Mouse (Mus musculus): ENCODE measurements around the gene Wwox. TPM values are rescaled to one million over a fixed set of nuclear protein-coding genes. Genes with fewer than 3 reads are reported as not detected.

Wwox gene
- polyA plus RNA-seq, 1 experiment from 2014 or later = 3.5 TPM

DNA sequence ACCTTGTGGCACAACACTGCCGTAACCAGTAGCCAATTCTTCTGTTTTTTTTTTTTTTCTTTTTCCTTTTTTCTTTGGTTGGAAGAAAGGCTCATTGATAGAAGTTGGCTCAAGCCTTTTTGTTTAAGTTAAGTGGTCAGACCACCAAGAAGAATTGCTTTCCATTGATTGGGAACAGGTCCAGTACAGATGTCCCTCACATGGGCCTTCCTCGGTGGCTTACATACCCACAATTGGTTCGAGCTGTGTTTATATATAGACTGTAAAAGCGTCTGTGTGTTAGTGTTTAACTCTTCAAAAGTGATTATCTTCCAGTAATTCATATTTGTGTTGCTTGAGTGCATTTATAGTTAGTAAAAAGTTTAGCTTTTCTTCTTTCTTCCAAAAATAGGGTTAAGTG is 176.0 kb downstream of the Wwox start:
- 67% methylated on average over 4 of the region's 4 CpGs for WGBS (ENCODE audit: insufficient replicate concordance)
- Histone ChIP-seq H3K9ac (ENCODE audit: low read depth, low read length) (no peak overlapping the region), H3K9me3 (replicated peaks; ENCODE audit: control insufficient read depth, low read length) (no peaks in the 10 kb centered on the region), H3K27me3 (ENCODE audit: control insufficient read depth, insufficient read depth, low read depth, low read length) (no peaks in the 10 kb centered on the region), H3K4me2 (ENCODE audit: low read depth, low read length) (no peak overlapping the region), H3K4me1 (ENCODE audit: control insufficient read depth, low read depth, low read length) (peaks cover 8% of the 10 kb centered on the region), H3K27ac (ENCODE audit: low read length) (no peak overlapping the region), H3K4me3 (ENCODE audit: low read depth, low read length) (no peak overlapping the region), H3K36me3 (ENCODE audit: control insufficient read depth, insufficient read depth) (no peaks in the 10 kb centered on the region)
- ATAC-seq (ENCODE audit: low read depth) = no peak

GRCm38 (mm10) chr8:114615908-114616307 is 176.5 kb downstream of the Wwox start:
- Histone ChIP-seq H3K4me2 (ENCODE audit: low read depth, low read length) (no peak overlapping the region), H3K27me3 (ENCODE audit: control insufficient read depth, insufficient read depth, low read depth, low read length) (no peaks in the 10 kb centered on the region), H3K4me1 (ENCODE audit: control insufficient read depth, low read depth, low read length) (peaks cover 7% of the 10 kb centered on the region), H3K9ac (ENCODE audit: low read depth, low read length) (no peak overlapping the region), H3K4me3 (ENCODE audit: low read depth, low read length) (no peak overlapping the region), H3K27ac (ENCODE audit: low read length) (peak overlapping the region; percentile 70), H3K36me3 (ENCODE audit: control insufficient read depth, insufficient read depth) (no peaks in the 10 kb centered on the region), H3K9me3 (replicated peaks; ENCODE audit: control insufficient read depth, low read length) (no peaks in the 10 kb centered on the region)
- 46% methylated on average over 6 of the region's 6 CpGs for WGBS (ENCODE audit: insufficient replicate concordance)
- ATAC-seq (ENCODE audit: low read depth) = peak; percentile 75

DNA sequence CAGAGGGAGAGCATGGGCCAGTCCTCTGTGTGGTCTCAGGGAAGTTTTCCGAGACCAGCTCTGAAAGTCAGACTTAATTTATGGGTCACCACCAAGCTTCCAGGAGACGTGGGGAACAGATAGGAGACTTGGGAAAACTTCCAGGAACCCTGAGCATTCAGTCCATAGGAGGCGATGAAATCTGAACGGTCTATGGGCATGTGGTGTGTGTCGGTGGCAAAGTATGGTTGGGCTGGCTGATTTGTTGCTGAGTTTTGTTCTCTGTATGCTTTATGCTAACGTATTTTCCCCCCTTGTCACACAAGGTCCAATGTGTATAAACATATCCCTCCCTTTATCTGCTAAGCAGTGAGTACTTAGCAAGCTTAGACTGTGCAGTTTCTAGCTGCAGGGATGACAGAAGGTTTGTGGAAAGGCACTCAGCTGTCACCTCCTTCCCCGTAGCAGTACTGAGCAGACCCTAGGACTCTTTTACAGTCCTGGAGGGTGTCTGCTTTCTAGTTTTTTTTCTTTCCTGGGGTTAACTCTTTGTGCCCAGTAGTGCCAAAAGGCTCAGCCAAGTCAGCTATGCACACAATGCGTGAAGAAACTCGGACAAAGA is 179.6 kb downstream of the Wwox start:
- Histone ChIP-seq H3K27ac (ENCODE audit: low read length) (no peak overlapping the region), H3K4me1 (ENCODE audit: control insufficient read depth, low read depth, low read length) (no peaks in the 10 kb centered on the region; the same call in 1 of the 2 replicates), H3K9ac (ENCODE audit: low read depth, low read length) (no peak overlapping the region), H3K9me3 (replicated peaks; ENCODE audit: control insufficient read depth, low read length) (no peaks in the 10 kb centered on the region), H3K4me2 (ENCODE audit: low read depth, low read length) (no peak overlapping the region), H3K36me3 (ENCODE audit: control insufficient read depth, insufficient read depth) (no peaks in the 10 kb centered on the region), H3K27me3 (ENCODE audit: control insufficient read depth, insufficient read depth, low read depth, low read length) (no peaks in the 10 kb centered on the region), H3K4me3 (ENCODE audit: low read depth, low read length) (no peak overlapping the region)
- ATAC-seq (ENCODE audit: low read depth) = no peak
- WGBS (ENCODE audit: insufficient replicate concordance) = 63% methylated on average over 9 of the region's 9 CpGs

DNA sequence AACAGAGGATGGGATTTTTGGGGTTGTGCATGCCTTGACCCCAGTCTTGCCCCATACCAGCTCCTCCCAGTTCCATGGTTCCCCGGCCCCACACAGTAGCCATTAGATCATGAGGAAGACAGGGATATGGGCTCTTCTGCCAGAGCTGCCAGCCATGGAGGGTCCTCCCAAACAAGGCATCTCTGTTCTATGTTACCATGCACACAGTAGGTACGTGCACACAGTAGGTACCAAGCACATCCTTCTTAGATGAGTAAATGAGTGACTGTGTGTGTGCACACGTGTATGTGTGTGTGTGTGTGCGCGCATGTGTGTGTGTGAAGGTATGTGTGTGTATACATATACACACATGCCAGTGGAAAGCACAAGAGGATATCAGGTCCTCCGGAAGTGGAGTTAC is 185.9 kb downstream of the Wwox start:
- no peak overlapping the region for H3K4me2 ChIP-seq (ENCODE audit: low read depth, low read length)
- no peak overlapping the region for H3K4me3 ChIP-seq (ENCODE audit: low read depth, low read length)
- 71% methylated on average over 6 of the region's 6 CpGs for WGBS (ENCODE audit: insufficient replicate concordance)
- no peaks in the 10 kb centered on the region for H3K27me3 ChIP-seq (ENCODE audit: control insufficient read depth, insufficient read depth, low read depth, low read length)
- ATAC-seq (ENCODE audit: low read depth) = no peak
- H3K27ac ChIP-seq (ENCODE audit: low read length) = no peak overlapping the region
- no peaks in the 10 kb centered on the region for H3K9me3 ChIP-seq (replicated peaks; ENCODE audit: control insufficient read depth, low read length)
- no peaks in the 10 kb centered on the region for H3K4me1 ChIP-seq (ENCODE audit: control insufficient read depth, low read depth, low read length)
- H3K36me3 ChIP-seq (ENCODE audit: control insufficient read depth, insufficient read depth) = no peaks in the 10 kb centered on the region
- no peak overlapping the region for H3K9ac ChIP-seq (ENCODE audit: low read depth, low read length)

- H3K9ac ChIP-seq (ENCODE audit: low read depth, low read length) = no peak overlapping the region
- H3K27ac ChIP-seq (ENCODE audit: low read length) = no peak overlapping the region
- H3K4me2 ChIP-seq (ENCODE audit: low read depth, low read length) = no peak overlapping the region
- no peak for ATAC-seq (ENCODE audit: low read depth)
- H3K4me3 ChIP-seq (ENCODE audit: low read depth, low read length) = no peak overlapping the region
- no peaks in the 10 kb centered on the region for H3K4me1 ChIP-seq (ENCODE audit: control insufficient read depth, low read depth, low read length)
- H3K36me3 ChIP-seq (ENCODE audit: control insufficient read depth, insufficient read depth) = no peaks in the 10 kb centered on the region
- H3K9me3 ChIP-seq (replicated peaks; ENCODE audit: control insufficient read depth, low read length) = no peaks in the 10 kb centered on the region
- H3K27me3 ChIP-seq (ENCODE audit: control insufficient read depth, insufficient read depth, low read depth, low read length) = no peaks in the 10 kb centered on the region
- 63% methylated on average over 9 of the region's 9 CpGs for WGBS (ENCODE audit: insufficient replicate concordance)
Measured at GRCm38 (mm10) chr8:114626897-114627296, 187.4 kb downstream of the Wwox start.

- Histone ChIP-seq H3K36me3 (ENCODE audit: control insufficient read depth, insufficient read depth) (no peaks in the 10 kb centered on the region), H3K9me3 (replicated peaks; ENCODE audit: control insufficient read depth, low read length) (no peaks in the 10 kb centered on the region; the same call in 1 of the 2 replicates), H3K4me2 (ENCODE audit: low read depth, low read length) (no peak overlapping the region), H3K4me3 (ENCODE audit: low read depth, low read length) (no peak overlapping the region), H3K9ac (ENCODE audit: low read depth, low read length) (no peak overlapping the region), H3K27me3 (ENCODE audit: control insufficient read depth, insufficient read depth, low read depth, low read length) (no peaks in the 10 kb centered on the region), H3K27ac (ENCODE audit: low read length) (no peak overlapping the region), H3K4me1 (ENCODE audit: control insufficient read depth, low read depth, low read length) (no peaks in the 10 kb centered on the region)
- 46% methylated on average over 7 of the region's 7 CpGs for WGBS (ENCODE audit: insufficient replicate concordance)
- ATAC-seq (ENCODE audit: low read depth) = no peak
Measured at GRCm38 (mm10) chr8:114629719-114630118, 190.3 kb downstream of the Wwox start.

DNA sequence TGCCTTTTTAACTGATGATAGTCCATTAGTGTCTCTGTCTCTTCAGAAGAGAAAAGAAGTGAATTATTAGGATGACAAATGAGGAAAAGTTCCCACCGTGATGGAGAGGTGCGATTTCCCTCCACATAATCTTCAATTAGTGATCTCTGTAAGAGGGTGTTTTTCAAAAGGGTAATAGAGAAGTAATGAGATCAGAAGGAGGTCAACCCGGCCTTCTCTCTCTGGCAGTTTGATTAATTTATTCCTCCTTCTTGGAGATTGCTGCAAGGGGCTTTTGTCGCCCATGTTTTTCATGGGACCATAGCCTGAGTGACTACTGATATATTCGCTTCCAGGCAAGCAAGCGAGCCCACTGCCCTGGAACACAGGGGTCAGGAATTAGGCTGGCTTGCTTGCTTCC is 191.6 kb downstream of the Wwox start:
- H3K27ac ChIP-seq (ENCODE audit: low read length) = no peak overlapping the region
- no peak overlapping the region for H3K4me3 ChIP-seq (ENCODE audit: low read depth, low read length)
- WGBS (ENCODE audit: insufficient replicate concordance) = 58% methylated on average over 6 of the region's 6 CpGs
- H3K9ac ChIP-seq (ENCODE audit: low read depth, low read length) = no peak overlapping the region
- no peak overlapping the region for H3K4me2 ChIP-seq (ENCODE audit: low read depth, low read length)
- H3K27me3 ChIP-seq (ENCODE audit: control insufficient read depth, insufficient read depth, low read depth, low read length) = no peaks in the 10 kb centered on the region
- no peaks in the 10 kb centered on the region for H3K4me1 ChIP-seq (ENCODE audit: control insufficient read depth, low read depth, low read length)
- no peaks in the 10 kb centered on the region for H3K36me3 ChIP-seq (ENCODE audit: control insufficient read depth, insufficient read depth)
- ATAC-seq (ENCODE audit: low read depth) = no peak
- no peaks in the 10 kb centered on the region; the same call in 1 of the 2 replicates for H3K9me3 ChIP-seq (replicated peaks; ENCODE audit: control insufficient read depth, low read length)

DNA sequence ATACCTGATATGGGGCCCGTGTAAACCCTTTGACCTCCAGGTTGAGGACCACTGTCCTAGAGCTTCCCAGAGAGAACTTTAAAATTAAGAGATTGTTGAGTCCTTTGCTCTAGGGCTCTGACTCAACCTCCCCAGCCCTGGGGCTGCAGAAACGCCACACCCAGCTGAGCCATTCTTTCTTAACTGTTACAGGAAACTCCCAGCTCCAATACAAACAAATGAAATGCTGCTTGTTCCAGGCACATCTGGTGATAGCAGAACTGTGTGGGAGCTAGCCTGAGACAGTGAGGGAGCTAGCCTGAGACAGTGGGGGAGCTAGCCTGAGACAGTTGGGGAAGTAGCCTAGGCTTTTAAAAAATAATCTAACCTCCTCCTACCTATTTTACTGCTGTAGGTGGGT is 194.7 kb downstream of the Wwox start:
- H3K4me2 ChIP-seq (ENCODE audit: low read depth, low read length) = no peak overlapping the region
- no peaks in the 10 kb centered on the region; the same call in 1 of the 2 replicates for H3K9me3 ChIP-seq (replicated peaks; ENCODE audit: control insufficient read depth, low read length)
- no peak for ATAC-seq (ENCODE audit: low read depth)
- no peak overlapping the region for H3K27ac ChIP-seq (ENCODE audit: low read length)
- 60% methylated on average over 2 of the region's 2 CpGs for WGBS (ENCODE audit: insufficient replicate concordance)
- H3K9ac ChIP-seq (ENCODE audit: low read depth, low read length) = no peak overlapping the region
- no peaks in the 10 kb centered on the region for H3K27me3 ChIP-seq (ENCODE audit: control insufficient read depth, insufficient read depth, low read depth, low read length)
- H3K4me3 ChIP-seq (ENCODE audit: low read depth, low read length) = no peak overlapping the region
- H3K4me1 ChIP-seq (ENCODE audit: control insufficient read depth, low read depth, low read length) = no peaks in the 10 kb centered on the region
- H3K36me3 ChIP-seq (ENCODE audit: control insufficient read depth, insufficient read depth) = no peaks in the 10 kb centered on the region

DNA sequence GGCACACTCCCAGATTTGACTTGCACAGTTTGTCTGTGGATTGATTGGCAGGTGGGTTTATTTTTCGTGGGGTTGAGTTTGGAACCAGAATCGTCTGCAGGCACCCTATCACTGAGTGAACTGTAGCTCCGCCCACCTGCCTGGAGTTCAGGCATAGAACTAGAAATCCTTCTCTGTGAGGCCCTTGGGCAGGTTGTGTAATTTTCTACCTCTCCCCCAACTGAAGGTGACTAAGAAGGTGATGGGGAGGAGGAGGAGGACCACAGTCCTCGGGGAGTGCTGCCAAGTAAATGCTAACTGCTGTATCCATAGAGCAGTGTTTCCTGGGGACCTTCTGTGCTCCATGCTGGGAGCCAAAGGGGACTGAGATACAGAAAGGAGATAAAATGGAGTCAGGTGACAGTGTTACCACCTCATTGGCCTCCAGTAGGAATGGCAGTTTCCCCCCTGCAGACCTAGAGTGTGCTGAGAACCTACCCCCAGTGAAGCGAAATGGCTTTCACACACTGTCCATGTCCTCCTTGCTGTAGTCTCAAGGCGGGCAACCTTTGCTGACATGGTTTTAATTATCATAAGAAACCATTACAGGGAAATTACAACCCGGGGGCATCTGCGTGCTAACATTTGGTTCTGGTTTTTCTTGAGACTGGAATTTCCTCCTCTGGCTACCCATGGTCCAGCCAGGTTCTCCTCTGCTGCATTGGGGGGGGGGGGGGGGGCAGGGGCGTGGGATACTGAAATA is 195.4 kb downstream of the Wwox start:
- H3K36me3 ChIP-seq (ENCODE audit: control insufficient read depth, insufficient read depth) = no peaks in the 10 kb centered on the region
- no peak for ATAC-seq (ENCODE audit: low read depth)
- no peaks in the 10 kb centered on the region for H3K27me3 ChIP-seq (ENCODE audit: control insufficient read depth, insufficient read depth, low read depth, low read length)
- no peak overlapping the region for H3K27ac ChIP-seq (ENCODE audit: low read length)
- no peak overlapping the region for H3K4me2 ChIP-seq (ENCODE audit: low read depth, low read length)
- 47% methylated on average over 9 of the region's 9 CpGs for WGBS (ENCODE audit: insufficient replicate concordance)
- H3K9ac ChIP-seq (ENCODE audit: low read depth, low read length) = no peak overlapping the region
- H3K4me3 ChIP-seq (ENCODE audit: low read depth, low read length) = no peak overlapping the region
- no peaks in the 10 kb centered on the region for H3K4me1 ChIP-seq (ENCODE audit: control insufficient read depth, low read depth, low read length)
- H3K9me3 ChIP-seq (replicated peaks; ENCODE audit: control insufficient read depth, low read length) = no peaks in the 10 kb centered on the region; the same call in 1 of the 2 replicates
